Mouse (Mus musculus) C2C12 (cell line): ENCODE data around the gene Insm1.

Experiments
- CTCF ChIP-seq: IDR thresholded peaks from one replicate; pipeline ENCODE4 v1.5.1; 2011; ENCODE audit not compliant: control insufficient read depth, insufficient read depth, insufficient read length
- USF1 ChIP-seq: IDR thresholded peaks from one replicate; pipeline ENCODE4 v1.6.1; 2011; ENCODE audit warnings: low read depth, mild to moderate bottlenecking, control low read depth, moderate library complexity

GRCm38 (mm10) chr2:146227646-146228045 is 5.9 kb downstream of the Insm1 start:
- TF ChIP-seq CTCF, result no peak
- no peak for TF ChIP-seq USF1
